Mouse (Mus musculus): ENCODE results near the gene Clcn3. TPM values are rescaled to one million over a fixed set of nuclear protein-coding genes. Genes with fewer than 3 reads are reported as not detected.
A peak's percentile ranks its signal among the peaks of the same experiment; 100 is the strongest.

Clcn3 gene
- polyA plus RNA-seq, 1 experiment from 2014 or later: 32.7 TPM

- no peaks in the 10 kb centered on the region for H3K4me1 ChIP-seq (ENCODE audit: control insufficient read depth, insufficient read depth, low read length)
- H3K9me3 ChIP-seq (replicated peaks; ENCODE audit: control insufficient read depth, low read length): no peaks in the 10 kb centered on the region
- H3K27ac ChIP-seq (ENCODE audit: low read length): no peak overlapping the region
- no peaks in the 10 kb centered on the region for H3K36me3 ChIP-seq (ENCODE audit: control insufficient read depth, insufficient read depth, low read length)
- no peak overlapping the region for H3K4me2 ChIP-seq (ENCODE audit: low read depth, low read length)
- no peak overlapping the region for H3K4me3 ChIP-seq (replicated peaks; ENCODE audit: low read length)
- ATAC-seq (ENCODE audit: insufficient read depth, low FRiP score): no peak
- no peaks in the 10 kb centered on the region for H3K27me3 ChIP-seq (ENCODE audit: control insufficient read depth, insufficient read depth, low read length)
- WGBS: 48% methylated on average over 3 of the region's 3 CpGs
- no peak overlapping the region for H3K9ac ChIP-seq (ENCODE audit: low read length)
Observed at GRCm38 (mm10) chr8:60938717-60939424, 44.2 kb downstream of the Clcn3 start.

DNA sequence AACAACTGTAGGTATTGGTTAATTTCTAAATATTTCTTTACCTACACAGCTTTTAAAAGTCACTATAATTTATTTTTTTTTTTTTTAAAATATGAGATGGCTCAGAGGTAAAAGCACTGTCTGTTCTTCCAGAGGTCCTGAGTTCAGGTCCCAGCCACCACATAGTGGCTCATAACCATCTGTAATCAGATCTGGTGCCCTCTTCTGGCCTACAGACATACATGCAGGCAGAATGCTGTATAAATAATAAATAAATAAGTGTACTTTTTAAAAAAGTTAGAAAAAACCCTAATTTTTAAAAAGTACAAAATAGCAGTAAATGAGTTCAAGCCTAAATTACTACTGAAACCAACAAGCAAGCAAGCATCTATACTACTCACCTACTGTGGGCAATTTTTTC, 49.5 kb downstream of the Clcn3 start:
- Histone ChIP-seq H3K27me3 (ENCODE audit: control insufficient read depth, insufficient read depth, low read length) (no peaks in the 10 kb centered on the region), H3K9ac (ENCODE audit: low read length) (no peak overlapping the region), H3K4me2 (ENCODE audit: low read depth, low read length) (no peak overlapping the region), H3K9me3 (replicated peaks; ENCODE audit: control insufficient read depth, low read length) (no peaks in the 10 kb centered on the region), H3K27ac (ENCODE audit: low read length) (no peak overlapping the region), H3K4me1 (ENCODE audit: control insufficient read depth, insufficient read depth, low read length) (no peaks in the 10 kb centered on the region), H3K4me3 (replicated peaks; ENCODE audit: low read length) (no peak overlapping the region), H3K36me3 (ENCODE audit: control insufficient read depth, insufficient read depth, low read length) (no peaks in the 10 kb centered on the region)
- no peak for ATAC-seq (ENCODE audit: insufficient read depth, low FRiP score)

GRCm38 (mm10) chr8:60920176-60920575, 62.9 kb downstream of the Clcn3 start:
- no peaks in the 10 kb centered on the region for H3K9me3 ChIP-seq (replicated peaks; ENCODE audit: control insufficient read depth, low read length)
- no peaks in the 10 kb centered on the region for H3K4me1 ChIP-seq (ENCODE audit: control insufficient read depth, insufficient read depth, low read length)
- no peak for ATAC-seq (ENCODE audit: insufficient read depth, low FRiP score)
- H3K9ac ChIP-seq (ENCODE audit: low read length): no peak overlapping the region
- no peak overlapping the region for H3K27ac ChIP-seq (ENCODE audit: low read length)
- H3K4me3 ChIP-seq (replicated peaks; ENCODE audit: low read length): no peak overlapping the region
- no peak overlapping the region for H3K4me2 ChIP-seq (ENCODE audit: low read depth, low read length)
- WGBS: 70% methylated on average over 4 of the region's 4 CpGs
- no peaks in the 10 kb centered on the region for H3K36me3 ChIP-seq (ENCODE audit: control insufficient read depth, insufficient read depth, low read length)
- H3K27me3 ChIP-seq (ENCODE audit: control insufficient read depth, insufficient read depth, low read length): no peaks in the 10 kb centered on the region

DNA sequence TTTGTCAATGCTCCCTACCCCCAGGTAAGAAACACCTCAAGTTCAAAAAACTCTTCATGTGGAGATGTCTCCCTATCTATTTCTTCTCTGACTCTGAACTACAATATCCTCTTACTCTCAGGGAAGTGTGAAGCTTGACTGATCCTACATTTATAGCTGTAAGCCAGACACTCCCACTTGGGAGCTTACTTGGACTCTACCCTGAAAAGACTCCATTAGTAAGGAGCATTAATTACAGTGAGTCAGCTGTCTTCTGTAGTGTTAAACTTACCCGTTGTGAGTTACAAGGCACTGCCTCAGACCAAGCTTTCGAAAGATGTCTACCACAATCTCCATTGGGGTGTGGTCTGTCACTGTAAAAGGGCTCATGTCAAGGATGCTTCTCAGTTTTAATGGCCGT, 64.0 kb downstream of the Clcn3 start:
- H3K27me3 ChIP-seq (ENCODE audit: control insufficient read depth, insufficient read depth, low read length): no peaks in the 10 kb centered on the region
- H3K4me2 ChIP-seq (ENCODE audit: low read depth, low read length): no peak overlapping the region
- no peak for ATAC-seq (ENCODE audit: insufficient read depth, low FRiP score)
- H3K4me1 ChIP-seq (ENCODE audit: control insufficient read depth, insufficient read depth, low read length): no peaks in the 10 kb centered on the region
- no peak overlapping the region for H3K9ac ChIP-seq (ENCODE audit: low read length)
- no peaks in the 10 kb centered on the region for H3K36me3 ChIP-seq (ENCODE audit: control insufficient read depth, insufficient read depth, low read length)
- no peaks in the 10 kb centered on the region for H3K9me3 ChIP-seq (replicated peaks; ENCODE audit: control insufficient read depth, low read length)
- H3K4me3 ChIP-seq (replicated peaks; ENCODE audit: low read length): no peak overlapping the region
- WGBS: 72% methylated on average over 3 of the region's 3 CpGs
- H3K27ac ChIP-seq (ENCODE audit: low read length): no peak overlapping the region

GRCm38 (mm10) chr8:60912554-60912953, 70.5 kb downstream of the Clcn3 start:
- no peak overlapping the region for H3K9ac ChIP-seq (ENCODE audit: low read length)
- H3K4me3 ChIP-seq (replicated peaks; ENCODE audit: low read length): no peak overlapping the region
- 51% methylated on average over 10 of the region's 10 CpGs for WGBS
- H3K9me3 ChIP-seq (replicated peaks; ENCODE audit: control insufficient read depth, low read length): no peaks in the 10 kb centered on the region
- ATAC-seq (ENCODE audit: insufficient read depth, low FRiP score): no peak
- no peaks in the 10 kb centered on the region for H3K27me3 ChIP-seq (ENCODE audit: control insufficient read depth, insufficient read depth, low read length)
- H3K36me3 ChIP-seq (ENCODE audit: control insufficient read depth, insufficient read depth, low read length): no peaks in the 10 kb centered on the region
- H3K27ac ChIP-seq (ENCODE audit: low read length): no peak overlapping the region
- H3K4me2 ChIP-seq (ENCODE audit: low read depth, low read length): no peak overlapping the region
- no peaks in the 10 kb centered on the region for H3K4me1 ChIP-seq (ENCODE audit: control insufficient read depth, insufficient read depth, low read length)

DNA sequence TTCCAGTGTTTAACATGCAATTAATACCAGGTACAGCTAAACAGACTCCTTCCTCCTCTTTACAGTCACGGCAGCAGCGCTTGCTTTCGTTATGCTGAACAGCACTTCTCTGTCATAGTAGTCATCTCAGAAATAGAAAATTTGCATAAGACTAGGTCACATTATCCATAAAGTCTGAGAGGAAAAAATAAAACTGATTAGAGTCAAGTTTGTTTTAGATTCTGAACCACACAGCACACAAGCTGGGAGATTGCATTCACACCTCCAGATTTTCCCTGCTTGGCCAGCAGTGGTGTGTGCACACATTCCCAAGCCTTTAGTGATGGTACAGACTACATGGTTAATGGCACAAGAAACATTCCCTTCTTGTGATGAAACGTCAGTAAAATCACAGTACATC, 71.0 kb downstream of the Clcn3 start:
- WGBS: 76% methylated on average over 4 of the region's 4 CpGs
- Histone ChIP-seq H3K9ac (ENCODE audit: low read length) (no peak overlapping the region), H3K4me1 (ENCODE audit: control insufficient read depth, insufficient read depth, low read length) (no peaks in the 10 kb centered on the region), H3K4me2 (ENCODE audit: low read depth, low read length) (no peak overlapping the region), H3K27ac (ENCODE audit: low read length) (no peak overlapping the region), H3K9me3 (replicated peaks; ENCODE audit: control insufficient read depth, low read length) (no peaks in the 10 kb centered on the region), H3K27me3 (ENCODE audit: control insufficient read depth, insufficient read depth, low read length) (no peaks in the 10 kb centered on the region), H3K36me3 (ENCODE audit: control insufficient read depth, insufficient read depth, low read length) (no peaks in the 10 kb centered on the region), H3K4me3 (replicated peaks; ENCODE audit: low read length) (no peak overlapping the region)
- no peak for ATAC-seq (ENCODE audit: insufficient read depth, low FRiP score)

GRCm38 (mm10) chr8:60900147-60900546, 83.0 kb downstream of the Clcn3 start:
- H3K4me1 ChIP-seq (ENCODE audit: control insufficient read depth, insufficient read depth, low read length): no peaks in the 10 kb centered on the region
- ATAC-seq (ENCODE audit: insufficient read depth, low FRiP score): no peak
- H3K27me3 ChIP-seq (ENCODE audit: control insufficient read depth, insufficient read depth, low read length): no peaks in the 10 kb centered on the region
- peaks cover 4% of the 10 kb centered on the region; the same call in 1 of the 2 replicates for H3K36me3 ChIP-seq (ENCODE audit: control insufficient read depth, insufficient read depth, low read length)
- no peaks in the 10 kb centered on the region for H3K9me3 ChIP-seq (replicated peaks; ENCODE audit: control insufficient read depth, low read length)
- H3K9ac ChIP-seq (ENCODE audit: low read length): no peak overlapping the region
- no peak overlapping the region for H3K4me3 ChIP-seq (replicated peaks; ENCODE audit: low read length)
- no peak overlapping the region for H3K27ac ChIP-seq (ENCODE audit: low read length)
- 83% methylated on average over 9 of the region's 9 CpGs for WGBS
- no peak overlapping the region for H3K4me2 ChIP-seq (ENCODE audit: low read depth, low read length)

- Histone ChIP-seq H3K4me1 (ENCODE audit: control insufficient read depth, insufficient read depth, low read length) (peaks cover 12% of the 10 kb centered on the region), H3K4me2 (ENCODE audit: low read depth, low read length) (no peak overlapping the region), H3K27me3 (ENCODE audit: control insufficient read depth, insufficient read depth, low read length) (no peaks in the 10 kb centered on the region), H3K27ac (ENCODE audit: low read length) (no peak overlapping the region), H3K9ac (ENCODE audit: low read length) (no peak overlapping the region; the same call in 1 of the 2 replicates), H3K4me3 (replicated peaks; ENCODE audit: low read length) (no peak overlapping the region), H3K36me3 (ENCODE audit: control insufficient read depth, insufficient read depth, low read length) (0 out of 2 replicates have a peak, but pooled peaks cover 4% of the 10 kb centered on the region), H3K9me3 (replicated peaks; ENCODE audit: control insufficient read depth, low read length) (no peaks in the 10 kb centered on the region)
- no peak for ATAC-seq (ENCODE audit: insufficient read depth, low FRiP score)
- 78% methylated on average over 6 of the region's 6 CpGs for WGBS
Observed at GRCm38 (mm10) chr8:60895878-60896277, 87.2 kb downstream of the Clcn3 start.

DNA sequence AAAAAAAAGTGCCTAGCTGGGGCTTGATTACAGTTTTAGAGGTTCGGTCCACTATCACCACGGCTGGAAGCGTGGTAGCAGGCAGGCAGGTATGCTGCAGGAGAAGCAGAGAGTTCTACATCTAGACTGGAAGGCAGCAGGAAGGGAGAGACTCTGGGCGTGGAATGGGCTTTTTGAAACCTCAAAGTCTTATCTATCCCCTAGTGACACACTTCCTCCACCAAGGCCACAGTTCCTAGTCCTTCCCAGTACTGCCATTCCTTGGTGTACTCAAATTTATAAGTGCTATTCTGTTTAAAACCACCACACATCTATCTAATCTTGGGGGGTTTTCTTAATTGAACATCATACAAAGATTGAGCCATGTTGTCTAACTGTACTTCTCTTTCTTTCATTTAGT, 91.3 kb downstream of the Clcn3 start:
- peaks cover 14% of the 10 kb centered on the region for H3K4me1 ChIP-seq (ENCODE audit: control insufficient read depth, insufficient read depth, low read length)
- peak overlapping the region; percentile 90; the same call in 1 of the 2 replicates for H3K4me2 ChIP-seq (ENCODE audit: low read depth, low read length)
- WGBS: 89% methylated on average over 4 of the region's 4 CpGs
- H3K27ac ChIP-seq (ENCODE audit: low read length): no peak overlapping the region
- ATAC-seq (ENCODE audit: insufficient read depth, low FRiP score): no peak
- no peak overlapping the region for H3K4me3 ChIP-seq (replicated peaks; ENCODE audit: low read length)
- H3K9me3 ChIP-seq (replicated peaks; ENCODE audit: control insufficient read depth, low read length): no peaks in the 10 kb centered on the region
- 0 out of 2 replicates have a peak, but pooled peaks cover 4% of the 10 kb centered on the region for H3K36me3 ChIP-seq (ENCODE audit: control insufficient read depth, insufficient read depth, low read length)
- H3K27me3 ChIP-seq (ENCODE audit: control insufficient read depth, insufficient read depth, low read length): no peaks in the 10 kb centered on the region
- no peak overlapping the region for H3K9ac ChIP-seq (ENCODE audit: low read length)
